Mouse (Mus musculus) G1E (cell line): Measurements from ENCODE around the gene Tubg2. TPM values are rescaled to one million over a fixed set of nuclear protein-coding genes. Genes with fewer than 3 reads are reported as not detected.

ENCODE experiments used
- ATAC-seq: 2 replicates; pipeline ENCODE4 v1.8.0; 2016; ENCODE audit warnings: mild to moderate bottlenecking; ENCODE audit not compliant: insufficient number of reproducible peaks, poor library complexity, low FRiP score, severe bottlenecking; ENCODE audit errors: extremely low read depth
- DNase-seq: peaks from one replicate; pipeline ENCODE4 v3.0.0; 2012; ENCODE audit warnings: low spot score
- H3K27me3 ChIP-seq: 2 replicates; pipeline ENCODE4 v1.6.1; 2012; ENCODE audit warnings: mild to moderate bottlenecking, low read length, inconsistent platforms; ENCODE audit not compliant: insufficient read depth
- H3K36me3 ChIP-seq: replicated peaks from 2 replicates; pipeline ENCODE3; 2012; ENCODE audit warnings: mild to moderate bottlenecking, inconsistent platforms
- H3K4me1 ChIP-seq: 2 replicates; pipeline ENCODE4 v1.6.1; 2012; ENCODE audit warnings: low read depth, low read length, inconsistent platforms, mixed read lengths; ENCODE audit not compliant: insufficient read depth
- H3K4me3 ChIP-seq: 2 replicates; pipeline ENCODE4 v1.5.1; 2012; ENCODE audit warnings: low read depth, mild to moderate bottlenecking, inconsistent platforms, low read length, moderate library complexity, mixed read lengths
- H3K9me3 ChIP-seq: replicated peaks from 2 replicates; pipeline ENCODE4 v1.6.1; 2012; ENCODE audit warnings: inconsistent platforms
- CTCF ChIP-seq: IDR thresholded peaks from 2 replicates; pipeline ENCODE4 v1.5.1; 2012; ENCODE audit warnings: low read depth, low read length, inconsistent platforms, mixed read lengths
- GATA2 ChIP-seq: IDR thresholded peaks from 2 replicates; pipeline ENCODE4 v1.6.1; 2012; ENCODE audit warnings: low read depth, low read length, inconsistent platforms, borderline replicate concordance
- polyA plus RNA-seq: library from polyadenylated mRNA; stranded (reverse); fragments of >175 nt; gene quantifications from 2 replicates; pipeline ENCODE4 v1.2.3, GENCODE M21; 2012
- total RNA-seq, 2 experiments: library from RNA; stranded (forward) in 1 of 2; stranded (reverse) in 1 of 2; fragments of 200-1000 nt in 1 of 2; fragments of >200 nt in 1 of 2; fragmentation: Nextera tagmentation in 1 of 2; gene quantifications; 2 replicates each; pipeline ENCODE4 v1.2.3; 2014 to 2017

The Tubg2 gene
- total and polyA plus RNA-seq, 3 experiments: not detected

DNA sequence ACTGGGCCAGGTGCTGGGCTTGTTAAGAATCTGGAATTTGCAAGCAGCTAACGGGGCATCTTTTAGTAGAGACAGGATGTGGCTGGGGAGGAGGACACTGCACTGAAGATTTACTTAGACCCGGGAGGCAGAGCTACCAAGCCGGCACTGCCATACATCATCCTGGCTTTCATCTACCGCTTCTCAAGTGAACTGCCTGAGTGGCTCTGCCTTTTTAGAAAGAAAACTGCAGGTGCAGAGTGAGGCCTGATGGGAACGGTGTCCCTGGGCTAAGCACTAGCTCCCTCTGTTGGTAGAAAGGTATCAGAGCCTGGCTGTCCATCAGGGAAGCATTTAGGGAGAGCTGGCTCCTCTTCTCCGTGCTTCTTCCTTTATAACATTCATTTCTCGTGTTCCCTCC lies 45.3 kb downstream of the Tubg2 start:
- H3K36me3 ChIP-seq: peaks cover 88% of the 10 kb centered on the region

More for the DNA sequence above, 45.3 kb downstream of the Tubg2 start:
- no peaks in the 10 kb centered on the region for H3K9me3 ChIP-seq
- peaks cover 12% of the 10 kb centered on the region; the same call in 1 of the 2 replicates for H3K4me1 ChIP-seq
- no peak for DNase-seq
- TF ChIP-seq GATA2 (no peak), CTCF (peak; percentile 58)
- no peaks in the 10 kb centered on the region for H3K27me3 ChIP-seq
- no peak for ATAC-seq
- H3K4me3 ChIP-seq: no peak overlapping the region

Other genes with a start within 250 kb of the Tubg2 start
Only the 20 nearest of the 24 such genes appear.
- gene Atp6v0a1, start 146.5 kb upstream of the Tubg2 start, total RNA-seq (2014; fragmentation: Nextera tagmentation): 109 and 180 TPM in 2 replicates
- 53.7 and 77.6 TPM in 2 replicates for gene Atp6v0a1, start 146.5 kb upstream of the Tubg2 start, total RNA-seq (2017)
- 25.8 and 26.3 TPM in 2 replicates for gene Atp6v0a1, start 146.5 kb upstream of the Tubg2 start, polyA plus RNA-seq
- gene Naglu, start 85.9 kb upstream of the Tubg2 start, total RNA-seq (2014; fragmentation: Nextera tagmentation): 6.1 and 6.3 TPM in 2 replicates
- gene Naglu, start 85.9 kb upstream of the Tubg2 start, total RNA-seq (2017): 14.2 and 18.4 TPM in 2 replicates
- 5.1 and 6.4 TPM in 2 replicates for gene Naglu, start 85.9 kb upstream of the Tubg2 start, polyA plus RNA-seq
- gene Hsd17b1, start 77.5 kb upstream of the Tubg2 start, total RNA-seq (2014; fragmentation: Nextera tagmentation): not detected in 2 replicates
- 0.44 and 0.76 TPM in 2 replicates for gene Hsd17b1, start 77.5 kb upstream of the Tubg2 start, total RNA-seq (2017)
- gene Hsd17b1, start 77.5 kb upstream of the Tubg2 start, polyA plus RNA-seq: 0.12 and 0.20 TPM in 2 replicates
- gene Coasy, start 73.3 kb upstream of the Tubg2 start, total RNA-seq (2014; fragmentation: Nextera tagmentation): 23.6 and 26.7 TPM in 2 replicates
- 31.7 and 32.6 TPM in 2 replicates for gene Coasy, start 73.3 kb upstream of the Tubg2 start, total RNA-seq (2017)
- gene Coasy, start 73.3 kb upstream of the Tubg2 start, polyA plus RNA-seq: 39.3 and 43.6 TPM in 2 replicates
- 40.5 and 43.2 TPM in 2 replicates for gene Mlx, start 68.6 kb upstream of the Tubg2 start, total RNA-seq (2014; fragmentation: Nextera tagmentation)
- 45.5 and 45.9 TPM in 2 replicates for gene Mlx, start 68.6 kb upstream of the Tubg2 start, total RNA-seq (2017)
- 13.0 and 17.8 TPM in 2 replicates for gene Mlx, start 68.6 kb upstream of the Tubg2 start, polyA plus RNA-seq
- gene Psmc3ip, start 60.5 kb upstream of the Tubg2 start, total RNA-seq (2014; fragmentation: Nextera tagmentation): 11.1 and 15.7 TPM in 2 replicates
- 27.0 and 29.8 TPM in 2 replicates for gene Psmc3ip, start 60.5 kb upstream of the Tubg2 start, total RNA-seq (2017)
- 20.5 and 20.6 TPM in 2 replicates for gene Psmc3ip, start 60.5 kb upstream of the Tubg2 start, polyA plus RNA-seq
- 12.0 and 13.4 TPM in 2 replicates for gene Retreg3, start 36.0 kb upstream of the Tubg2 start, total RNA-seq (2014; fragmentation: Nextera tagmentation)
- gene Retreg3, start 36.0 kb upstream of the Tubg2 start, total RNA-seq (2017): 43.2 and 44.0 TPM in 2 replicates
- gene Retreg3, start 36.0 kb upstream of the Tubg2 start, polyA plus RNA-seq: 7.7 and 9.4 TPM in 2 replicates
- gene Tubg1, start 36.0 kb upstream of the Tubg2 start, total RNA-seq (2014; fragmentation: Nextera tagmentation): 39.8 and 42.0 TPM in 2 replicates
- 46.0 and 47.5 TPM in 2 replicates for gene Tubg1, start 36.0 kb upstream of the Tubg2 start, total RNA-seq (2017)
- gene Tubg1, start 36.0 kb upstream of the Tubg2 start, polyA plus RNA-seq: 96.1 and 120 TPM in 2 replicates
- gene Cntnap1, start 14.6 kb downstream of the Tubg2 start, total RNA-seq (2014; fragmentation: Nextera tagmentation): not detected in 2 replicates
- under 0.01 and 0.06 TPM in 2 replicates for gene Cntnap1, start 14.6 kb downstream of the Tubg2 start, total RNA-seq (2017)
- 0.02 and 0.08 TPM in 2 replicates for gene Cntnap1, start 14.6 kb downstream of the Tubg2 start, polyA plus RNA-seq
- gene Plekhh3, start 15.4 kb downstream of the Tubg2 start, total RNA-seq (2014; fragmentation: Nextera tagmentation): 0.49 and 2.6 TPM in 2 replicates
- 1.5 and 1.9 TPM in 2 replicates for gene Plekhh3, start 15.4 kb downstream of the Tubg2 start, total RNA-seq (2017)
- gene Plekhh3, start 15.4 kb downstream of the Tubg2 start, polyA plus RNA-seq: 3.8 and 4.8 TPM in 2 replicates
- gene Ccr10, start 19.5 kb downstream of the Tubg2 start, total RNA-seq (2014; fragmentation: Nextera tagmentation): not detected in 2 replicates
- not detected in 2 replicates for gene Ccr10, start 19.5 kb downstream of the Tubg2 start, total RNA-seq (2017)
- gene Ccr10, start 19.5 kb downstream of the Tubg2 start, polyA plus RNA-seq: not detected in 2 replicates
- 46.1 and 55.9 TPM in 2 replicates for gene Ezh1, start 70.6 kb downstream of the Tubg2 start, total RNA-seq (2014; fragmentation: Nextera tagmentation)
- 23.9 and 25.4 TPM in 2 replicates for gene Ezh1, start 70.6 kb downstream of the Tubg2 start, total RNA-seq (2017)
- 2.0 and 4.2 TPM in 2 replicates for gene Ezh1, start 70.6 kb downstream of the Tubg2 start, polyA plus RNA-seq
- gene Ramp2, start 90.1 kb downstream of the Tubg2 start, total RNA-seq (2014; fragmentation: Nextera tagmentation): not detected in 2 replicates
- 0.27 TPM in 1 of 2 replicates, not detected in the other for gene Ramp2, start 90.1 kb downstream of the Tubg2 start, total RNA-seq (2017)
- gene Ramp2, start 90.1 kb downstream of the Tubg2 start, polyA plus RNA-seq: 0.04 and 0.10 TPM in 2 replicates
- gene Vps25, start 97.8 kb downstream of the Tubg2 start, total RNA-seq (2014; fragmentation: Nextera tagmentation): 482 and 539 TPM in 2 replicates
- 98.4 and 104 TPM in 2 replicates for gene Vps25, start 97.8 kb downstream of the Tubg2 start, total RNA-seq (2017)
- 140 and 170 TPM in 2 replicates for gene Vps25, start 97.8 kb downstream of the Tubg2 start, polyA plus RNA-seq
- 21.2 and 27.2 TPM in 2 replicates for gene Wnk4, start 104.7 kb downstream of the Tubg2 start, total RNA-seq (2014; fragmentation: Nextera tagmentation)
- 2.3 and 4.2 TPM in 2 replicates for gene Wnk4, start 104.7 kb downstream of the Tubg2 start, total RNA-seq (2017)
- gene Wnk4, start 104.7 kb downstream of the Tubg2 start, polyA plus RNA-seq: 45.0 and 48.7 TPM in 2 replicates
- gene Cntd1, start 123.1 kb downstream of the Tubg2 start, total RNA-seq (2014; fragmentation: Nextera tagmentation): 1.5 TPM in 1 of 2 replicates, not detected in the other
- 0.81 and 1.1 TPM in 2 replicates for gene Cntd1, start 123.1 kb downstream of the Tubg2 start, total RNA-seq (2017)
- gene Cntd1, start 123.1 kb downstream of the Tubg2 start, polyA plus RNA-seq: 0.02 TPM in 1 of 2 replicates, not detected in the other
- gene Coa3, start 123.2 kb downstream of the Tubg2 start, total RNA-seq (2014; fragmentation: Nextera tagmentation): 52.6 and 54.1 TPM in 2 replicates
- gene Coa3, start 123.2 kb downstream of the Tubg2 start, total RNA-seq (2017): 58.1 and 65.9 TPM in 2 replicates
- 16.8 and 39.8 TPM in 2 replicates for gene Coa3, start 123.2 kb downstream of the Tubg2 start, polyA plus RNA-seq
- gene Becn1, start 146.4 kb downstream of the Tubg2 start, total RNA-seq (2014; fragmentation: Nextera tagmentation): 42.5 and 46.3 TPM in 2 replicates
- gene Becn1, start 146.4 kb downstream of the Tubg2 start, total RNA-seq (2017): 142 and 148 TPM in 2 replicates
- 97.7 and 109 TPM in 2 replicates for gene Becn1, start 146.4 kb downstream of the Tubg2 start, polyA plus RNA-seq
- 300 and 317 TPM in 2 replicates for gene Psme3, start 160.3 kb downstream of the Tubg2 start, total RNA-seq (2014; fragmentation: Nextera tagmentation)
- 98.7 and 113 TPM in 2 replicates for gene Psme3, start 160.3 kb downstream of the Tubg2 start, total RNA-seq (2017)
- gene Psme3, start 160.3 kb downstream of the Tubg2 start, polyA plus RNA-seq: 68.6 and 68.8 TPM in 2 replicates
- gene Aoc2, start 169.2 kb downstream of the Tubg2 start, total RNA-seq (2014; fragmentation: Nextera tagmentation): 18.1 and 19.5 TPM in 2 replicates
- 4.5 and 4.6 TPM in 2 replicates for gene Aoc2, start 169.2 kb downstream of the Tubg2 start, total RNA-seq (2017)
- gene Aoc2, start 169.2 kb downstream of the Tubg2 start, polyA plus RNA-seq: 10.0 and 10.1 TPM in 2 replicates